Mouse (Mus musculus) hindbrain, embryonic 16.5 days (tissue): ENCODE data around the gene Nme8. TPM values are rescaled to one million over a fixed set of nuclear protein-coding genes. Genes with fewer than 3 reads are reported as not detected.

Source experiments
- ATAC-seq: fragments of 200-750 bp; cut with Nextera tagmentation; 2 replicates; pipeline ENCODE4 v1.8.0; 2017; ENCODE audit warnings: moderate TSS enrichment, moderate library complexity
- H3K27ac ChIP-seq: fragments of 300-500 bp; sonication (generic); 2 replicates; pipeline ENCODE4 v1.5.1; 2014; ENCODE audit warnings: low read depth, mild to moderate bottlenecking, control low read depth, low read length, moderate library complexity
- H3K27me3 ChIP-seq: fragments of 300-500 bp; sonication (generic); replicated peaks from 2 replicates; pipeline ENCODE4 v1.6.1; 2014; ENCODE audit warnings: low read length; ENCODE audit not compliant: control insufficient read depth, insufficient read depth
- H3K36me3 ChIP-seq: fragments of 300-500 bp; sonication (generic); 2 replicates; pipeline ENCODE4 v1.6.1; 2014; ENCODE audit warnings: mild to moderate bottlenecking, low read length, moderate library complexity, mixed read lengths; ENCODE audit not compliant: control insufficient read depth, insufficient read depth
- H3K4me1 ChIP-seq: fragments of 300-500 bp; sonication (generic); 2 replicates; pipeline ENCODE4 v1.6.1; 2014; ENCODE audit warnings: low read depth, low read length; ENCODE audit not compliant: control insufficient read depth, insufficient read depth
- H3K4me2 ChIP-seq: fragments of 300-500 bp; sonication (generic); 2 replicates; pipeline ENCODE4 v1.6.1; 2014; ENCODE audit warnings: mild to moderate bottlenecking, low read length, control low read depth, moderate library complexity
- H3K4me3 ChIP-seq: fragments of 300-500 bp; sonication (generic); 2 replicates; pipeline ENCODE4 v1.5.1; 2014; ENCODE audit warnings: mild to moderate bottlenecking, low read length, control low read depth, moderate library complexity
- H3K9ac ChIP-seq: fragments of 300-500 bp; sonication (generic); 2 replicates; pipeline ENCODE4 v1.6.1; 2014; ENCODE audit warnings: low read depth, mild to moderate bottlenecking, control low read depth, low read length, moderate library complexity
- H3K9me3 ChIP-seq: fragments of 300-500 bp; sonication (generic); 2 replicates; pipeline ENCODE4 v1.6.1; 2014; ENCODE audit warnings: mild to moderate bottlenecking, low read length, moderate library complexity; ENCODE audit not compliant: control insufficient read depth
- WGBS: fragments of 180-500 bp; shearing (Covaris S2); extraction: QIAGEN DNeasy Blood & Tissue Kit; methylation state at CpG from one replicate; pipeline ENCODE4 v1.1.7; 2014; 5-methylcytosine and 5-hydroxymethylcytosine counted together
- polyA plus RNA-seq: library from polyadenylated mRNA; unstranded; fragments of >200 nt; fragmentation: Nextera tagmentation; extraction: Ambion mirVana; gene quantifications from 2 replicates; pipeline ENCODE4 v1.2.1, GENCODE M21; 2015

Gene Nme8
- polyA plus RNA-seq, 1 experiment from 2014 or later = 0.18 TPM

- no peak overlapping the region for H3K9ac ChIP-seq
- no peak overlapping the region for H3K4me2 ChIP-seq
- ATAC-seq = no peak
- no peaks in the 10 kb centered on the region for H3K4me1 ChIP-seq
- WGBS = 67% methylated on average over 4 of the region's 4 CpGs
- H3K9me3 ChIP-seq = no peaks in the 10 kb centered on the region
- H3K27me3 ChIP-seq = no peaks in the 10 kb centered on the region
- no peak overlapping the region for H3K27ac ChIP-seq
- H3K4me3 ChIP-seq = no peak overlapping the region
- no peaks in the 10 kb centered on the region for H3K36me3 ChIP-seq
Measured at GRCm38 (mm10) chr13:19668355-19669140, 29.0 kb downstream of the Nme8 start.

- Histone ChIP-seq H3K4me2 (no peak overlapping the region), H3K4me3 (no peak overlapping the region), H3K27ac (no peak overlapping the region), H3K9me3 (no peaks in the 10 kb centered on the region), H3K36me3 (no peaks in the 10 kb centered on the region), H3K4me1 (no peaks in the 10 kb centered on the region), H3K27me3 (no peaks in the 10 kb centered on the region), H3K9ac (no peak overlapping the region)
- 97% methylated on average over 2 of the region's 2 CpGs for WGBS
- no peak for ATAC-seq
Measured at GRCm38 (mm10) chr13:19652405-19652804, 45.2 kb downstream of the Nme8 start.

- Histone ChIP-seq H3K9me3 (no peaks in the 10 kb centered on the region), H3K4me2 (no peak overlapping the region), H3K27me3 (no peaks in the 10 kb centered on the region), H3K36me3 (no peaks in the 10 kb centered on the region), H3K4me3 (no peak overlapping the region), H3K4me1 (no peaks in the 10 kb centered on the region), H3K9ac (no peak overlapping the region), H3K27ac (no peak overlapping the region)
- 97% methylated on average over 2 of the region's 2 CpGs for WGBS
- no peak for ATAC-seq
Measured at GRCm38 (mm10) chr13:19649824-19650223, 47.8 kb downstream of the Nme8 start.

- no peak for ATAC-seq
- no peaks in the 10 kb centered on the region for H3K4me1 ChIP-seq
- no peaks in the 10 kb centered on the region for H3K27me3 ChIP-seq
- no peaks in the 10 kb centered on the region for H3K9me3 ChIP-seq
- no peaks in the 10 kb centered on the region for H3K36me3 ChIP-seq
- no peak overlapping the region for H3K9ac ChIP-seq
- 77% methylated on average over 2 of the region's 2 CpGs for WGBS
- no peak overlapping the region for H3K4me3 ChIP-seq
- no peak overlapping the region for H3K27ac ChIP-seq
- H3K4me2 ChIP-seq = no peak overlapping the region
Measured at GRCm38 (mm10) chr13:19644225-19644624, 53.4 kb downstream of the Nme8 start.

- Histone ChIP-seq H3K27ac (no peak overlapping the region), H3K9ac (no peak overlapping the region), H3K9me3 (no peaks in the 10 kb centered on the region), H3K4me2 (no peak overlapping the region), H3K4me3 (no peak overlapping the region), H3K4me1 (no peaks in the 10 kb centered on the region), H3K27me3 (no peaks in the 10 kb centered on the region), H3K36me3 (no peaks in the 10 kb centered on the region)
- ATAC-seq = no peak
- 60% methylated on average over 1 of the region's 1 CpGs for WGBS
Measured at GRCm38 (mm10) chr13:19643519-19643918, 54.1 kb downstream of the Nme8 start.

GRCm38 (mm10) chr13:19640203-19640851, 57.3 kb downstream of the Nme8 start:
- Histone ChIP-seq H3K27ac (no peak overlapping the region), H3K4me2 (no peak overlapping the region), H3K4me1 (no peaks in the 10 kb centered on the region), H3K9ac (no peak overlapping the region), H3K36me3 (no peaks in the 10 kb centered on the region), H3K9me3 (no peaks in the 10 kb centered on the region), H3K27me3 (no peaks in the 10 kb centered on the region), H3K4me3 (no peak overlapping the region)
- peak; percentile 24; the same call in 1 of the 2 replicates for ATAC-seq
- WGBS = 84% methylated on average over 2 of the region's 2 CpGs

- 77% methylated on average over 4 of the region's 4 CpGs for WGBS
- H3K27me3 ChIP-seq = no peaks in the 10 kb centered on the region
- no peak overlapping the region for H3K4me2 ChIP-seq
- H3K9ac ChIP-seq = no peak overlapping the region
- no peak overlapping the region for H3K27ac ChIP-seq
- H3K4me3 ChIP-seq = no peak overlapping the region
- ATAC-seq = no peak
- H3K36me3 ChIP-seq = no peaks in the 10 kb centered on the region
- no peaks in the 10 kb centered on the region for H3K4me1 ChIP-seq
- no peaks in the 10 kb centered on the region for H3K9me3 ChIP-seq
Measured at GRCm38 (mm10) chr13:19636131-19636530, 61.5 kb downstream of the Nme8 start.

- Histone ChIP-seq H3K9ac (no peak overlapping the region), H3K4me1 (no peaks in the 10 kb centered on the region), H3K27ac (no peak overlapping the region), H3K27me3 (no peaks in the 10 kb centered on the region), H3K4me3 (no peak overlapping the region), H3K36me3 (no peaks in the 10 kb centered on the region), H3K4me2 (no peak overlapping the region), H3K9me3 (no peaks in the 10 kb centered on the region)
- no peak for ATAC-seq
- 87% methylated on average over 5 of the region's 5 CpGs for WGBS
Measured at GRCm38 (mm10) chr13:19630768-19631709, 66.6 kb downstream of the Nme8 start.

GRCm38 (mm10) chr13:19626473-19626872, 71.1 kb downstream of the Nme8 start:
- H3K9ac ChIP-seq = no peak overlapping the region
- H3K9me3 ChIP-seq = no peaks in the 10 kb centered on the region
- H3K4me2 ChIP-seq = no peak overlapping the region
- no peaks in the 10 kb centered on the region for H3K36me3 ChIP-seq
- H3K27me3 ChIP-seq = no peaks in the 10 kb centered on the region
- WGBS = 61% methylated on average over 1 of the region's 1 CpGs
- no peak for ATAC-seq
- H3K4me3 ChIP-seq = no peak overlapping the region
- no peak overlapping the region for H3K27ac ChIP-seq
- H3K4me1 ChIP-seq = no peaks in the 10 kb centered on the region; the same call in none of the 2 replicates
